Mouse (Mus musculus) urinary bladder, postnatal 14 days (tissue): ENCODE results near the gene Bmp3.

Experiments used
- DNase-seq: peaks from one replicate; pipeline ENCODE4 v3.0.0; 2021; ENCODE audit warnings: low spot score

The Bmp3 gene

GRCm38 (mm10) chr5:98854264-98854626, at the start of gene Bmp3:
Gene Bmp3, plus strand, starts transcription at chr5:98854415.
- DNase-seq, result peak; percentile 76

GRCm38 (mm10) chr5:98804761-98805160, 49.5 kb upstream of the Bmp3 start:
- DNase-seq, result no peak

GRCm38 (mm10) chr5:98806492-98806891, 47.7 kb upstream of the Bmp3 start:
- DNase-seq, result no peak

- DNase-seq, result no peak
Measured at GRCm38 (mm10) chr5:98807022-98807421, 47.2 kb upstream of the Bmp3 start.

GRCm38 (mm10) chr5:98807953-98808352, 46.3 kb upstream of the Bmp3 start:
- no peak for DNase-seq

GRCm38 (mm10) chr5:98812380-98812779, 41.8 kb upstream of the Bmp3 start:
- DNase-seq, result no peak

GRCm38 (mm10) chr5:98815269-98815668, 38.9 kb upstream of the Bmp3 start:
- DNase-seq, result no peak

- no peak for DNase-seq
Measured at GRCm38 (mm10) chr5:98833760-98834159, 20.5 kb upstream of the Bmp3 start.

- no peak for DNase-seq
Measured at GRCm38 (mm10) chr5:98834300-98834699, 19.9 kb upstream of the Bmp3 start.

- no peak for DNase-seq
Measured at GRCm38 (mm10) chr5:98842600-98843310, 11.5 kb upstream of the Bmp3 start.

GRCm38 (mm10) chr5:98844664-98845063, 9.6 kb upstream of the Bmp3 start:
- peak; percentile 52 for DNase-seq

GRCm38 (mm10) chr5:98854627-98855564, 681 bp downstream of the Bmp3 start:
- DNase-seq, result peak; percentile 57

GRCm38 (mm10) chr5:98855741-98856140, 1.5 kb downstream of the Bmp3 start:
- no peak for DNase-seq

- no peak for DNase-seq
Measured at GRCm38 (mm10) chr5:98856356-98856755, 2.1 kb downstream of the Bmp3 start.

GRCm38 (mm10) chr5:98863891-98864290, 9.7 kb downstream of the Bmp3 start:
- no peak for DNase-seq

- DNase-seq, result no peak
Measured at GRCm38 (mm10) chr5:98865146-98865545, 10.9 kb downstream of the Bmp3 start.

GRCm38 (mm10) chr5:98876056-98876455, 21.8 kb downstream of the Bmp3 start:
- no peak for DNase-seq

GRCm38 (mm10) chr5:98878891-98879290, 24.7 kb downstream of the Bmp3 start:
- peak; percentile 70 for DNase-seq

- DNase-seq, result no peak
Measured at GRCm38 (mm10) chr5:98882096-98882495, 27.9 kb downstream of the Bmp3 start.

GRCm38 (mm10) chr5:98890544-98891050, 36.4 kb downstream of the Bmp3 start:
- no peak for DNase-seq

- DNase-seq, result no peak
Measured at GRCm38 (mm10) chr5:98894281-98894680, 40.1 kb downstream of the Bmp3 start.

GRCm38 (mm10) chr5:98897946-98898345, 43.7 kb downstream of the Bmp3 start:
- DNase-seq, result no peak

- DNase-seq, result no peak
Measured at GRCm38 (mm10) chr5:98900926-98901325, 46.7 kb downstream of the Bmp3 start.
